Mouse (Mus musculus) testis, adult 2 months (tissue): ENCODE data around the gene Fpr-rs7.

ENCODE experiments used
- CTCF ChIP-seq: fragments of 200-500 bp; IDR thresholded peaks from 2 replicates; pipeline ENCODE4 v1.5.1; 2012; ENCODE audit warnings: low read depth, mild to moderate bottlenecking, inconsistent platforms, low read length, moderate library complexity; ENCODE audit not compliant: control insufficient read depth, insufficient read depth, insufficient replicate concordance
- POLR2A ChIP-seq: fragments of 200-500 bp; IDR thresholded peaks from 2 replicates; pipeline ENCODE4 v1.6.1; 2012; ENCODE audit warnings: low read depth, mild to moderate bottlenecking, inconsistent platforms, low read length, moderate library complexity; ENCODE audit not compliant: control insufficient read depth

DNA sequence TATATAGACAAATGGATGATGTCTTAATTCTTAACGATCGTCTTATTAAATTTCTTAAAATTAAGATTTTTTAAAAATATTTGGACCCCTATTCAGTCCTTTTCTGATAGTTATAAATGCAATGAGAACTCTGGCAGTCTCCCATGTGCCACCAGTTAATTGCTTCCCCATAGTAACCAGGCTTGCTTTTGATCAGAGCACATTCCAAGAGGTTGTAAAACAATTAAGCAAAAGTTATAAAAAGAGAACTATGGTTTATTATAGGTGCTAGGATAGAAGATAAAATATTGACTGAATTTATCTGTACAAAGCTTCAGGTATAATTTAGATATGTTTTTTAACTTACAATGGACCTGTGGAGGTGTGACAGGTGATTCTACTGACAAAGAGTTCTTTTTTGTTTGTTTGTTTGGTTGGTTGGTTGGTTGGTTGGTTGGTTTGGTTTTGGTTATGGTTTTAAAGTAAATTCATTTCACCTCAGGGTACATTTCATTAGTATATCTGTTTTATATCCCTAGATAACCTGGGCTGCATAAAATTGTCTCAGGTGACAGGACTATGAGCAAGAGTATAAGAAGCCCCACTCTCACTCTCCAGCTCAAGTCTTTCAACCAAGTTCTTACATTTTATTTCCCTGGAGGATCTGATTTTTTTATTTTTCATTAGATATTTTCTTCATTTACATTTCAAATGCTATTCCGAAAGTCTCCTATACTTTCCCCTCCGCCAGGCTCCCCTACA lies 42.2 kb downstream of the Fpr-rs7 start:
- TF ChIP-seq POLR2A (no peak), CTCF (no peak)
